Mouse (Mus musculus) E14TG2a.4 (cell line): ENCODE measurements around the gene Gpatch3.

ENCODE experiments used
- CTCF ChIP-seq: conservative IDR thresholded peaks from 2 replicates; pipeline ENCODE4 v1.5.1; 2014; ENCODE audit warnings: low read length
- NANOG ChIP-seq: IDR thresholded peaks from 2 replicates; pipeline ENCODE4 v1.6.1; 2014; ENCODE audit warnings: borderline replicate concordance, low read length, mixed read lengths
- POU5F1 ChIP-seq: IDR thresholded peaks from 2 replicates; pipeline ENCODE4 v1.6.1; 2014; ENCODE audit warnings: low read length, borderline replicate concordance

DNA sequence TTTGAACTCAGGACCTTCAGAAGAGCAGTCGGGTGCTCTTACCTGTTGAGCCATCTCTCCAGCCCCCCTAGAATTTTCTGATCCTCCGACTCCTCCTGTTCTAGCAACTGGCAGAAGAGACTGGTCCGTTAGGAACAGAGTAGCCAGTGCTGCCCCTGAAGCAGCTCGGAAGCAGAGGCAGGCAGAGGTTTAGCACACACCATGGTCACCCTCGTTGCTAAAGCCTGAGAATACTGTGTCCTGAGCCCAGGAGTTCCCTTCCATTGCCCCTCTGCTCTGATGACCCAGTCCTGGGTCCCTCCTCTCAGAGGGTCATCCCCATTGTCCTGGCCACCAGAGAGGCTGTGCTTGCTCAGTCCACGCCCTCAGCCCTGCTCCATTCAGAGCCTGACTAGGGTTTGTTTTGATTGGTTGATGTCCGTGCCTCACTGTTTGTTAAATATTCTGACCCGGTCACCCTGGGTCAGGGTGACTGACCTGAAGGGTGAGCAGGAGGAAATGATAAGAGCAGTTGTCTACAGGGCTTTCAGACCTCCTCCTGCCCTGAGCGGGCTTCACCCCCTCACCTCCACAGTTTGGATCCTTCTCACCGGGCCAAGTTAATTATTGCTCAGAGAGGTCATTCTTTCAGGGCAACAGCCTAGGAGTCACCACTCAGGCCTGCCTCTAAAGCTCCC lies 17.4 kb upstream of the Gpatch3 start:
- TF ChIP-seq CTCF: no peak
- no peak for TF ChIP-seq NANOG
- TF ChIP-seq POU5F1: no peak
